Mouse (Mus musculus) midbrain, embryonic 13.5 days (tissue): ENCODE data around the gene Tmem230. TPM values are rescaled to one million over a fixed set of nuclear protein-coding genes. Genes with fewer than 3 reads are reported as not detected.
A peak's percentile ranks its signal among the peaks of the same experiment; 100 is the strongest.

ENCODE experiments used
- ATAC-seq: fragments of 200-750 bp; cut with Nextera tagmentation; 2 replicates; pipeline ENCODE4 v1.8.0; 2017; ENCODE audit warnings: mild to moderate bottlenecking, moderate TSS enrichment, moderate library complexity
- H3K27ac ChIP-seq: fragments of 300-500 bp; sonication (generic); 2 replicates; pipeline ENCODE4 v1.5.1; 2015; ENCODE audit warnings: inconsistent platforms, mild to moderate bottlenecking, moderate library complexity
- H3K27me3 ChIP-seq: fragments of 300-500 bp; sonication (generic); 2 replicates; pipeline ENCODE4 v1.6.1; 2015; ENCODE audit warnings: mild to moderate bottlenecking, inconsistent platforms
- H3K36me3 ChIP-seq: fragments of 300-500 bp; sonication (generic); 2 replicates; pipeline ENCODE4 v1.6.1; 2015; ENCODE audit warnings: mild to moderate bottlenecking, inconsistent platforms
- H3K4me1 ChIP-seq: fragments of 300-500 bp; sonication (generic); replicated peaks from 2 replicates; pipeline ENCODE4 v1.6.1; 2015; ENCODE audit warnings: inconsistent platforms
- H3K4me2 ChIP-seq: fragments of 300-500 bp; sonication (generic); replicated peaks from 2 replicates; pipeline ENCODE4 v1.6.1; 2015; ENCODE audit warnings: moderate library complexity, mild to moderate bottlenecking, inconsistent platforms
- H3K4me3 ChIP-seq: fragments of 300-500 bp; sonication (generic); replicated peaks from 2 replicates; pipeline ENCODE4 v1.5.1; 2015; ENCODE audit warnings: mild to moderate bottlenecking, inconsistent platforms
- H3K9ac ChIP-seq: fragments of 300-500 bp; sonication (generic); replicated peaks from 2 replicates; pipeline ENCODE4 v1.6.1; 2015; ENCODE audit warnings: mild to moderate bottlenecking, inconsistent platforms
- H3K9me3 ChIP-seq: fragments of 300-500 bp; sonication (generic); 2 replicates; pipeline ENCODE4 v1.6.1; 2016; ENCODE audit warnings: mild to moderate bottlenecking, inconsistent platforms
- WGBS: fragments of 180-500 bp; shearing (Covaris S2); methylation state at CpG from one replicate; pipeline ENCODE4 v1.1.7; 2015; 5-methylcytosine and 5-hydroxymethylcytosine counted together
- polyA plus RNA-seq: library from polyadenylated mRNA; unstranded; fragments of >200 nt; fragmentation: Nextera tagmentation; extraction: Ambion mirVana; gene quantifications from 2 replicates; pipeline ENCODE4 v1.2.1, GENCODE M21; 2015

Gene Tmem230
- polyA plus RNA-seq, 1 experiment from 2014 or later = 53.9 TPM

DNA sequence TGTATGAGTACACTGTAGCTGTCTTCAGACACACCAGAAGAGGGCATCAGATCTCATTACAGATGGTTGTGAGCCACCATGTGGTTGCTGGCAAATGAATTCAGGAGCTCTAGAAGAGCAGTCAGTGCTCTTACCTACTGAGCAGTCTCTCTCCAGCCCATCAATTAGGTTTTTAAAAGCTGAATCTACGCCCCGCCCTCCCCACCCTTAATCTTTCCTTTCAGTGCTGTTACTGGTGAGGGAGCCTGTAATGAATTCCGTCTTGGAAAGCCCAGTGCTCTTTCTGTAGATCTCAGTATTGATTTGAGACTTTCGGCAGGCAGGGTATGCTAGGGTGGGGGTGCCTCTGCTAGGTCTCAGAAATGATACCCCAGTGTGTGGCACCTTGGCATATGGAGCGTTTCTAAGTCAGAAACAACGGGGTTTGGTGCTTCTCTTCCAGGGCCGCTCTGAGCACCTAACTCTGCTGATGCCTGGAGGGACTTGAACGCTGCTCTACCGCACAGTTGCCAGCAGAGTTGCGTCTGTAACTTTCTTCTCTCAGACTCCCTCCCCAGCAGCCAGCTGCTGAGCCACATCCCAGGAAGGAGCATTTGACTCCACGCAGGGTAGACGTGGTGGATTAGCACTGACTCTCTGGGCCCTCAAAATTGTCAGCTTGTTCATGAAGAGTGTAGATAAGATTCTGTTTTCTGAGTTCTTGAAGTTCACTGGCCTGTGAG is 35.0 kb upstream of the Tmem230 start:
- Histone ChIP-seq H3K36me3 (peaks cover 6% of the 10 kb centered on the region), H3K27ac (peak overlapping the region; percentile 52)

DNA sequence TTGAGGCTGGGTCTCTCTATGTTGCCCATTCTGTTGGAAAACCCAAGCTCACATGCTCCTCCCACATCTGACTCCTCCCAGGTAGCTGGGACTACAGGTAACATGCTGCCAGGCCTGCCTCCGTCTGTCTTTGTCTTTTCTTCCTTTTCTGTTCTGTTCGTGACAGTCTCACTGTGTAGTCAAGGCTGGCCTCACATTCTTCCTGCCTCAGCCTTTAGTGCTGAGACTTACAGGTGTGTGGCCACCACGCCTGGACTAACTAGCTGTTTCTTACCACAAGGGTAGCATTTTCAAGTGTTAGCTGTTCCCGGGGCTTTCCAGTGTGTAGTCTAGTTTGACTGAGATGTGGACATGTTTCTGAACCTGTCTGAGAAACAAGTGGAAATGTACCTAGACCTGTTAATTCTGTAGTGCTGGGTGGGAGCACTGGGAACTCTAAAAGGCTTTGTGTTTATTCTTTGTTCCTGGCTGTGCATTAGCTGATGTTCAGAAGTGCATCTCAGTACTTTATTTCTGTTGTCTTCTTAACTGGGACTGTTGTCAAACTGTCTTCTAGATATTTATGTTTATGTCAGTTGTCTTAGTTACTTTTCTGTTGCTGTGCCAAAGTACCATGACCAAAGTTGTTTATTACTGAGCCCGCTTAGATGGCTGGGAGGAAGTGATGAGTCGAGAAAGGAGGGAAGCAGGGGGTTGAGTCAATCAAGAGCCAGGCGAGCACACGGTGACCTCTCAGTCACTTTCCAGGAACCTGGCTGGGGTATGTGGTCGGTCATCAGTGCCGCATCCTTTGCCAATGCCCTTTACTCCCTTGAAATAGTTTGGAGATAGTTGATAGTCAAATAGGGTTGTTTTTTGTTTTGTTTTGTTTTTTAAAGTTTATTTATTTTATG is 34.2 kb upstream of the Tmem230 start:
- H3K4me2 ChIP-seq = no peak overlapping the region
- H3K36me3 ChIP-seq = peaks cover 6% of the 10 kb centered on the region
- 57% methylated on average over 10 of the region's 10 CpGs for WGBS
- no peak overlapping the region for H3K27ac ChIP-seq
- no peaks in the 10 kb centered on the region for H3K9me3 ChIP-seq
- no peak overlapping the region for H3K4me3 ChIP-seq
- no peaks in the 10 kb centered on the region for H3K27me3 ChIP-seq
- peaks cover 39% of the 10 kb centered on the region for H3K4me1 ChIP-seq
- H3K9ac ChIP-seq = no peak overlapping the region
- ATAC-seq = no peak

More for the DNA sequence above, 35.0 kb upstream of the Tmem230 start:
- ATAC-seq = peak; percentile 57
- H3K4me3 ChIP-seq = no peak overlapping the region
- WGBS = 9% methylated on average over 12 of the region's 12 CpGs
- no peak overlapping the region for H3K9ac ChIP-seq
- peaks cover 39% of the 10 kb centered on the region for H3K4me1 ChIP-seq
- H3K9me3 ChIP-seq = 0 out of 2 replicates have a peak, but pooled peaks cover 2% of the 10 kb centered on the region
- H3K27me3 ChIP-seq = no peaks in the 10 kb centered on the region
- peak overlapping the region; percentile 22; the same call in 1 of the 2 replicates for H3K4me2 ChIP-seq

DNA sequence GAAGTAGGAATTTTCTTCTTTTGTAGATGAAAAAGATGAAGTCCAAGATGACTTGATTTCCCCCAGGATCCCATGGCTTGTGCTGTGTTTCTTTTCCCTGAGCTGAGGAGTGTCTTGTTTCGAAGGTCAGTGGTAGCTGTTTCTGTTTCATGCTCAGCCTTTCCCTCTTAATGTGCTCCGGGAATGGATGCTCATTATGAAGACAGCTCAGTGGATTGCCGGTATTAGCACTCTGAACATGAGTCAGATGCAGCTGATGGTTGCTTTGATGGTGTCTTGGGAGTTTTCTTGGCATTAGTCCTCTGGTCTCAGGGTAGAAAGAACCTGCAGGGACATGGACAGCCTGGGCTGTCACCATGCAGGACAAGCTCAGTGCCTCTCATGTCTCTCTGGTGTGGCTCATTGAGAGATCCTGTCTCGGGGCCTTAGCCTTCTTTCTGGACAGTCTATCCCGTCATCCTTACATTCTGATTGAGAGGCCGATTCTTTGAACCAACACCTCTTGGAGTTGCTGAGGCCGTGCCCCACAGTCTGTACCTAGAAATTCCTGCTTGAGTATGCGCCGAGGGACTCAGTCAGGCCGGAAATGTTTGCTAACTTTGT is 33.0 kb upstream of the Tmem230 start:
- Histone ChIP-seq H3K36me3 (peaks cover 6% of the 10 kb centered on the region), H3K4me2 (no peak overlapping the region), H3K9me3 (no peaks in the 10 kb centered on the region), H3K4me3 (no peak overlapping the region), H3K4me1 (peaks cover 39% of the 10 kb centered on the region), H3K27ac (no peak overlapping the region), H3K9ac (no peak overlapping the region), H3K27me3 (no peaks in the 10 kb centered on the region)
- WGBS = 92% methylated on average over 10 of the region's 10 CpGs
- no peak for ATAC-seq

DNA sequence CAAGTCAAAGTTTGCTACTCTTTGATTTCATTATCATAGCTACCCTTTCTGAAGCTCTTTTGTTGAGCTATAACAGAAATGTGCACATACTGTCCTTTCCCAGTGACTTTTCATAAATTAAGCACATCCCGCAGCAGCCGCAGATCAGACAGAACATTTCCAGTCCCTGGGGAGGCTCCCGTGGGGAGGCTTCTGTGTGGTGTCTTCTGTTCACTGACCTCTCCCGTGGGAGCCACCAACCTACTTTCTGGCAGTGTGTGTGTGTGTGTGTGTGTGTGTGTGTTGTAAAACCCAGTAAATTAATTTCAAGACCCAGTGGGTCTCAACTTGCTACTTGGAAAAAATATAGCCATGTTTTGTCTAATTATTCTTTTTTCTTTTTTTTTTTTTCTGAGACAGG is 32.4 kb upstream of the Tmem230 start:
- H3K9me3 ChIP-seq = no peaks in the 10 kb centered on the region
- H3K27ac ChIP-seq = no peak overlapping the region
- 69% methylated on average over 4 of the region's 4 CpGs for WGBS
- H3K36me3 ChIP-seq = peaks cover 6% of the 10 kb centered on the region
- no peak for ATAC-seq
- H3K9ac ChIP-seq = no peak overlapping the region
- no peak overlapping the region for H3K4me2 ChIP-seq
- H3K4me3 ChIP-seq = no peak overlapping the region
- H3K27me3 ChIP-seq = no peaks in the 10 kb centered on the region
- peaks cover 39% of the 10 kb centered on the region for H3K4me1 ChIP-seq

DNA sequence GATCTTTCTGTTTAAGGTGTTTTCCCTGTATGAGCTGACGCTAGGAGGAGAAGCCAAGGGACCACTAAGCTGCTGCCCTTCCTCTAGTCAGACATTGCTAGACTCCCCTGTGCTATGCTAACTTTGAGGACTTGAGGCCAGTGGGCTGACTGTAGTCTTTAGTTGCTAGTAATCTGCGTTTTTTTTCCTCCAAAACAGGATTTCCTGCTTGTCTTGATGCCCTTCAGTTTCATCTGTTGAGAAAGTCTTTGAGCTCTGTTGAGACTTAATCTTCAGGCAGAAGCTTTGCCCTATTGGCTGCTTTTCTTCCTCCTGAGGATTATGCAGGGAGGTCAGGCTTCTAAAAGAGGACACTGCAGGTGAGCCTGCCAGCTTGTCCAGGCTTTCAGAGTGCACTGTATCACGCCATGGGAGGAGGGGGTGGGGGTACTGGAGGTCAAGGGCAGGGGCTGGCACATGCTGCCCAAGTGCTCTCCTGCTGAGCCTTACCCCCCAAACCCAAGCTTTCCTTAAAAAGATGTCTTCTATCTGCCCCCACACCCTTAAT is 31.8 kb upstream of the Tmem230 start:
- Histone ChIP-seq H3K27me3 (no peaks in the 10 kb centered on the region), H3K9me3 (no peaks in the 10 kb centered on the region), H3K27ac (no peak overlapping the region), H3K4me1 (peaks cover 39% of the 10 kb centered on the region), H3K36me3 (peaks cover 6% of the 10 kb centered on the region), H3K9ac (no peak overlapping the region), H3K4me2 (no peak overlapping the region), H3K4me3 (no peak overlapping the region)
- WGBS = 50% methylated on average over 3 of the region's 3 CpGs
- no peak for ATAC-seq

DNA sequence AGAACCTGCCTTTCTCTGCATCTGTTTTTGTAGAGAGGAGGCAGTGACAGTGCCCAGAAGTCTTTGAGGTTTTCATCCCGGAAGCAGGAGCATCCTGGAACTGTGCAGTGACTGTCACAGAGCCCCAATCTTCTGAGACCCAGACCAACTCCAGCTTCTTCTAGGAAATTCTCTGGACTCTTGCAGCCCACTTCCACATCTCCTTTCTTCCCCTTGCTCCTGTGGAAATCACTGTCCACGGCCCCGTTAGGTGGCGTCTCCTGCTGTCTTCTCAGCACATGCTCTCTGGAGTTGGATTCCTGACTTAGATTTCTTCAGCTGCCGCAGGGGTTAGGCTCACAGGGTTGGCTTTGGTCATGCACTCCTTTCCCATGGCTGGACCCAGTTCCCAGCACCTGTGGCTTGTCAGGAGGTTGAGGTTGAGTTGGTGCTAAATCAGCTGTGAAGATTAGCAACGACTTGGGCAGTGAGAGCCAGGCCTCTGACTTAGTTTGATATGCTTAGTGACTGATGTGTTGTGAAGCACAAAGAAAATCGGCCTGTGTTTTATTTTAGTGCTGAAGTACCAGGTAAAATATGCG is 30.8 kb upstream of the Tmem230 start:
- H3K9me3 ChIP-seq = no peaks in the 10 kb centered on the region
- no peaks in the 10 kb centered on the region for H3K27me3 ChIP-seq
- H3K4me1 ChIP-seq = peaks cover 30% of the 10 kb centered on the region
- ATAC-seq = no peak
- 71% methylated on average over 8 of the region's 8 CpGs for WGBS
- H3K36me3 ChIP-seq = peaks cover 6% of the 10 kb centered on the region
- H3K4me3 ChIP-seq = no peak overlapping the region
- H3K27ac ChIP-seq = no peak overlapping the region
- no peak overlapping the region for H3K9ac ChIP-seq
- H3K4me2 ChIP-seq = no peak overlapping the region

DNA sequence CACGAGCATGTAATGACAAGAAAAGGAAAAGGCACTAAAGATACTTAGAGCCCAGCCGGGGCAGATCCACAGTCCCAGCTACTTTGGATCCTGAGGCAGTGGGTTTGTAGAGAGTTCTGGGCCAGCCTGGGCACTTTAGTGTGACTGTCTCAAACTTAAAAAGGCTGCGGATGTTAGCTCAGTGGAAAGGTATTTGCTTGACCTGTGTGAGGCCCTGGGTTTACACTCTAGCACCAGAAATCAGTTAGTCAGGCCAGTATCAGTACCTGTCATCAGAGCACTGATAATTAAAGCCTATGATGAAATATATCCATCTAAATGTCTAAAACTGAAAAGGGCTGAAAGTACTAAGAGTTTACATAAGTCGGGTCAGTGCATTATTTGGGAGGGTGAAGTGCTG is 28.6 kb upstream of the Tmem230 start:
- H3K4me3 ChIP-seq = no peak overlapping the region
- WGBS = 93% methylated on average over 4 of the region's 4 CpGs
- no peaks in the 10 kb centered on the region for H3K27me3 ChIP-seq
- H3K36me3 ChIP-seq = peaks cover 6% of the 10 kb centered on the region
- no peak overlapping the region for H3K9ac ChIP-seq
- no peak overlapping the region for H3K4me2 ChIP-seq
- no peaks in the 10 kb centered on the region for H3K9me3 ChIP-seq
- no peak for ATAC-seq
- peaks cover 9% of the 10 kb centered on the region for H3K4me1 ChIP-seq
- H3K27ac ChIP-seq = no peak overlapping the region

DNA sequence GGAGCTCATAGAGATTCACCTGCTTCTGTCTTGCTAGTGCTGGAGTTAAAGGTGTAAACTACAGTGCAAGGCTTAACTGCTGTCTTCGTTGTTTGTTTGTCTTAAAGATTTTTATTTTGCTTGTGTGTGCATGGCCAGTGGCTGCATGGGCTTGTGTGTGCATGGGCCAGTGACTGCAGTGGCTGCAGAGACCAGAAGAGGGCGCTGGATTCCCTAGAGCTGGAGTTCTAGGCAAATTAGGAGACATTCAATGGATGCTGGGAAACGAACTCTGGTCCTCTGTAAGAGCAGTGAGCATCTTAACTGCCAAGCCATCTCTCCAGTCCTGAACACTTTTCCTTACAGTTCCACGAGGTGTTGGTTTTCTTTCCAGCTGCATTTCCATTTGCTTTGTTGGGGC is 27.9 kb upstream of the Tmem230 start:
- H3K27ac ChIP-seq = no peak overlapping the region
- no peaks in the 10 kb centered on the region for H3K9me3 ChIP-seq
- H3K9ac ChIP-seq = no peak overlapping the region
- H3K4me3 ChIP-seq = no peak overlapping the region
- 82% methylated on average over 4 of the region's 4 CpGs for WGBS
- no peak overlapping the region for H3K4me2 ChIP-seq
- H3K36me3 ChIP-seq = peaks cover 1% of the 10 kb centered on the region
- peaks cover 9% of the 10 kb centered on the region for H3K4me1 ChIP-seq
- no peaks in the 10 kb centered on the region for H3K27me3 ChIP-seq
- no peak for ATAC-seq

DNA sequence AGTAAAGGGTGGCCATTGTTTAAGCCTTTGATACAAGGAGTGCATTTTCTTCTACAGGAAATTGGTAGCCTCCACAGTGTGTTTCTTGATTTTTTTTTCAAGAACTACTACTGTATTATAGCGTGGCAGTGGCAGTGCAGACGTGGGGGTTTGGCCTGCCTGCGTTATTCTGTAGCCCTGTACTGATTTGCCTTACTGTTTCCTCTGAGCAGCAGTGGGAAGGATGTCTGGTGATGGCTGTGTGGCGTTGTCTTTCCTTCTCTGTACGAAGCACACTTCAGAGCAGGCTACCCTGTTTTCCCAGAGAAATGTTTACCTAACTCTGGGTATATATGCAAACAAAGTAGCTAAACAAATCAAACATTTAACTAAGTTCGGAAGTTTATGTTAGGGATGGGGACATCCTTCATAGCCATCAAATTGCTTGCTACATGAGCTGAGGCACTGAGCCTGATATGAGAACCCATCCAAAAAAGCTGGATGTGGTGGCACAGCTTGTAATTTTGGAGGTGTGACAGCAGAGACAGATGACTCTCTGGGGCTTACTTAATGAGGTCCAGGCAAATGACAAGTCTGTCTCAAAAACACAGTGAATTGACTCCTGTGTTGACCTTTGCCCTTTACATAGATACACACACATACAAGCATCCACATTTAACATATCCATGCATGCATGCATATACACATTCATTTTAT is 25.2 kb upstream of the Tmem230 start:
- Histone ChIP-seq H3K27me3 (no peaks in the 10 kb centered on the region), H3K27ac (no peak overlapping the region), H3K4me3 (no peak overlapping the region), H3K4me1 (no peaks in the 10 kb centered on the region), H3K9ac (no peak overlapping the region), H3K9me3 (no peaks in the 10 kb centered on the region), H3K4me2 (no peak overlapping the region), H3K36me3 (no peaks in the 10 kb centered on the region)
- ATAC-seq = no peak
- WGBS = 82% methylated on average over 6 of the region's 6 CpGs

DNA sequence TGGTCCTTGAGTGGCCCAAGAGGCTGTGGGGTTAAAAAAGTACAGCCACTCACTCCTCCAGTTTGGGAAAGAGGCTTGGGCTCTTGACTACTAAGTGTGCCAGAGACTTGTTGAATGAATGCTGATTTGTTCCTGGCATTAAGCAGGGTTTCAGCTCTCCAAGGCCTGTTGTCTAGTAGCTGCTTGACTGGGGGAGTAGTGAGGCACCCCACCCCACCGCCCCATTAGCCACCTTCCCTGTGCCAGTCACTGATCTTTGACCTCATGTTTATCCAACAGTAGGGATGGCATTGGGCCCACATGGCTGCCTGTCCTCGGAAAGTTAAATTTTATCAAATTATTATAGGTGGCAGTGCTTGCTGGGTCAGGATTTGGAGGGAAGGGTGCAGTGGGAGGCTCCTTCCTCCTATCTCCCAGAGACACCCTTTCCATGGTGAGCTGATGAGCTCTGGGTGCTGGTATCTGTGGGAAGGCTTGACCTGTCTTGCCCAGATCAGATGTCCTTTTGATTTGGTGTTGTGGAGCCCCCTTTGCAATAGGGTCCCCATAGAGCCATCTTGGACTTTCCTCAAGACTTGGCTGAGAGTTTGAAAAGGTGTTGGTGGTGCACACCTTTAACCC is 22.8 kb upstream of the Tmem230 start:
- H3K4me3 ChIP-seq = no peak overlapping the region
- no peaks in the 10 kb centered on the region for H3K27me3 ChIP-seq
- ATAC-seq = no peak
- H3K27ac ChIP-seq = no peak overlapping the region
- WGBS = 95% methylated on average over 2 of the region's 2 CpGs
- H3K36me3 ChIP-seq = no peaks in the 10 kb centered on the region
- no peak overlapping the region for H3K4me2 ChIP-seq
- H3K9me3 ChIP-seq = no peaks in the 10 kb centered on the region
- H3K4me1 ChIP-seq = no peaks in the 10 kb centered on the region
- no peak overlapping the region for H3K9ac ChIP-seq

DNA sequence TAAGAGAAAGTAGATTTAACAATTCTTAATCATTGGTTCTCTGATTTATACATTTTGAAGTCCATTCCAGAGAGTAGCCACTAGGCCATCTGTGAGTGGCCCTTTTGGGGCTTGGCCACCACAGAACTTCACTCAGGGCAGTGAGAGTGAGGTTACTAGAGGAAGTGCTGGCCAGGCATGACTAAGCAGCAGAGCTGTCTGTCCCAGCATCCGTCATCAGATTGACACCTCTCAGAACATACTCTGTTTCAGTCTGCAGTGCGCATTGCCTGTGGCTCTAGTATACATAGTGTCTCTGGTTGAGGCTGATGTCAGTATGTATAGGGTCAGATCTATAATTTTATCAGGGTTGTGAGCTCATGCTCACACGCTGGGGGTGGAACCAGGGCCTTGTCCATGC is 21.6 kb upstream of the Tmem230 start:
- no peak overlapping the region for H3K4me3 ChIP-seq
- H3K36me3 ChIP-seq = no peaks in the 10 kb centered on the region
- no peaks in the 10 kb centered on the region for H3K9me3 ChIP-seq
- no peak for ATAC-seq
- peaks cover 9% of the 10 kb centered on the region for H3K4me1 ChIP-seq
- 88% methylated on average over 3 of the region's 3 CpGs for WGBS
- no peak overlapping the region for H3K4me2 ChIP-seq
- no peak overlapping the region for H3K27ac ChIP-seq
- no peaks in the 10 kb centered on the region for H3K27me3 ChIP-seq
- no peak overlapping the region for H3K9ac ChIP-seq
